Mouse (Mus musculus): ENCODE data around the gene Atxn1. TPM values are rescaled to one million over a fixed set of nuclear protein-coding genes. Genes with fewer than 3 reads are reported as not detected.

Atxn1 gene
- polyA plus RNA-seq, 1 experiment from 2014 or later, result 2.3 TPM

- ATAC-seq (ENCODE audit: insufficient read depth), result no peak
- H3K9ac ChIP-seq, result no peak overlapping the region
- H3K36me3 ChIP-seq (replicated peaks), result 0 out of 2 replicates have a peak, but pooled peaks cover 4% of the 10 kb centered on the region
- H3K9me3 ChIP-seq (replicated peaks), result no peaks in the 10 kb centered on the region
- H3K27ac ChIP-seq (replicated peaks), result no peak overlapping the region
- H3K4me2 ChIP-seq, result no peak overlapping the region
- no peak overlapping the region for H3K4me3 ChIP-seq (replicated peaks)
- WGBS (ENCODE audit: insufficient replicate concordance), result 61% methylated on average over 15 of the region's 15 CpGs
- H3K4me1 ChIP-seq (replicated peaks), result no peaks in the 10 kb centered on the region
- H3K27me3 ChIP-seq, result no peaks in the 10 kb centered on the region
Measured at GRCm38 (mm10) chr13:45820473-45821230, 144.2 kb downstream of the Atxn1 start.

GRCm38 (mm10) chr13:45816670-45817069, 148.1 kb downstream of the Atxn1 start:
- Histone ChIP-seq H3K4me3 (replicated peaks) (no peak overlapping the region), H3K9me3 (replicated peaks) (no peaks in the 10 kb centered on the region), H3K36me3 (replicated peaks) (no peaks in the 10 kb centered on the region), H3K4me2 (no peak overlapping the region), H3K27me3 (no peaks in the 10 kb centered on the region), H3K27ac (replicated peaks) (no peak overlapping the region), H3K4me1 (replicated peaks) (no peaks in the 10 kb centered on the region), H3K9ac (no peak overlapping the region)
- ATAC-seq (ENCODE audit: insufficient read depth), result no peak
- 50% methylated on average over 1 of the region's 1 CpGs for WGBS (ENCODE audit: insufficient replicate concordance)

DNA sequence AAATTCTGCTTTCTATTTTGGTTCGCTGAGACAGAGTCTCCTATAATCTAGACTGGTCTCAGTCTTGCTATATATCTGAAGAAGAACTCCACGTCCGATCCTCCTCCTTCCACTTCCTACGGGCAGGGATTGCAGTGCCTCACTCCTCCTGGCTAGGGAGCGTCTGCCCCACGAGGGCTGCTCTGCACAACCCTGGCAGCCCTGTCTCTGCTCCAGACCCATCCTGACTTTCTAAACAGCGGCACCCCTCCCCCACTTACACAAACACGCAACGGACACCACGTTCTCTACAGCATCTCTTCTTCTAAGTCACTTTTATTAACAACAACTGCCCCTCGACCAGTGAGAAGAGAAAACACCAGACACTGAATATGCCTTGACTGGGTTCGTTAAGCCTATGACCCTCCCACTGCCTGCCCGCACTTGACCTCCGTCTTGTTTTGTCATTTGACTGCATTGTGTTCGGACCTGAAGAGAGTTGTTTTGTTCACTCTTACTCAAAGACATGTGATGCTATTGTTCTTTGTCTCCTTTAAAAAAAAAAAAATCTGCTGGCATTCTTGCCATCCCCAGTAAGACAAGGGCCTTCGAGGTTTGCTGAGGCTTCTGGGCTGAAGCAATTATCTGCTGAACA, 154.9 kb downstream of the Atxn1 start:
- no peak for ATAC-seq (ENCODE audit: insufficient read depth)
- no peak overlapping the region for H3K27ac ChIP-seq (replicated peaks)
- H3K27me3 ChIP-seq, result no peaks in the 10 kb centered on the region
- H3K4me2 ChIP-seq, result no peak overlapping the region
- peaks cover 9% of the 10 kb centered on the region for H3K4me1 ChIP-seq (replicated peaks)
- no peaks in the 10 kb centered on the region for H3K9me3 ChIP-seq (replicated peaks)
- H3K9ac ChIP-seq, result no peak overlapping the region
- WGBS (ENCODE audit: insufficient replicate concordance), result 64% methylated on average over 16 of the region's 16 CpGs
- H3K36me3 ChIP-seq (replicated peaks), result no peaks in the 10 kb centered on the region
- H3K4me3 ChIP-seq (replicated peaks), result no peak overlapping the region

DNA sequence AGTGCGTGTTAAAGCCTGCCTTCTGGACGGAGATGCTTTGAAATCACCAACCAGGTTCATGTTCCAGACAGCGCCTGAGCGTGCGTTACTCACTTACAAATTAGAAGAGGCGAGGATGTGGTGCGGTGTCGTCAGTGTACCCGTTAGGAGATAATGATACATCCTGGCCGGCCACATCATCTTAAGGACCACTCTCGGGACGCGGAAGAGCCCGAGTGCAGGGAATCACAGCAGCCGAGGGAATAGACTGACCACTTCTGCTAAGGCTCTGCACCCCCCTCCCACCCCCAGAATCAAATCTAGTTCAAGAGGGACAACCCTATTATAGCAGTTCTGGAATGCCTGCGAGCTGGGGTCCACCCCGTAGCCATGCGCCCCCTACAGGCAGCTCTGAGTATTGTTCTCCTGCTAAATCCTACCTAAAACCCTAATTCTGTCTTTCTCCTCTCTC, 157.2 kb downstream of the Atxn1 start:
- no peak overlapping the region for H3K4me3 ChIP-seq (replicated peaks)
- H3K4me1 ChIP-seq (replicated peaks), result peaks cover 9% of the 10 kb centered on the region
- no peaks in the 10 kb centered on the region for H3K36me3 ChIP-seq (replicated peaks)
- no peak overlapping the region for H3K27ac ChIP-seq (replicated peaks)
- no peak overlapping the region for H3K9ac ChIP-seq
- no peaks in the 10 kb centered on the region for H3K27me3 ChIP-seq
- ATAC-seq (ENCODE audit: insufficient read depth), result no peak
- no peak overlapping the region for H3K4me2 ChIP-seq
- no peaks in the 10 kb centered on the region for H3K9me3 ChIP-seq (replicated peaks)
- WGBS (ENCODE audit: insufficient replicate concordance), result 65% methylated on average over 18 of the region's 18 CpGs

DNA sequence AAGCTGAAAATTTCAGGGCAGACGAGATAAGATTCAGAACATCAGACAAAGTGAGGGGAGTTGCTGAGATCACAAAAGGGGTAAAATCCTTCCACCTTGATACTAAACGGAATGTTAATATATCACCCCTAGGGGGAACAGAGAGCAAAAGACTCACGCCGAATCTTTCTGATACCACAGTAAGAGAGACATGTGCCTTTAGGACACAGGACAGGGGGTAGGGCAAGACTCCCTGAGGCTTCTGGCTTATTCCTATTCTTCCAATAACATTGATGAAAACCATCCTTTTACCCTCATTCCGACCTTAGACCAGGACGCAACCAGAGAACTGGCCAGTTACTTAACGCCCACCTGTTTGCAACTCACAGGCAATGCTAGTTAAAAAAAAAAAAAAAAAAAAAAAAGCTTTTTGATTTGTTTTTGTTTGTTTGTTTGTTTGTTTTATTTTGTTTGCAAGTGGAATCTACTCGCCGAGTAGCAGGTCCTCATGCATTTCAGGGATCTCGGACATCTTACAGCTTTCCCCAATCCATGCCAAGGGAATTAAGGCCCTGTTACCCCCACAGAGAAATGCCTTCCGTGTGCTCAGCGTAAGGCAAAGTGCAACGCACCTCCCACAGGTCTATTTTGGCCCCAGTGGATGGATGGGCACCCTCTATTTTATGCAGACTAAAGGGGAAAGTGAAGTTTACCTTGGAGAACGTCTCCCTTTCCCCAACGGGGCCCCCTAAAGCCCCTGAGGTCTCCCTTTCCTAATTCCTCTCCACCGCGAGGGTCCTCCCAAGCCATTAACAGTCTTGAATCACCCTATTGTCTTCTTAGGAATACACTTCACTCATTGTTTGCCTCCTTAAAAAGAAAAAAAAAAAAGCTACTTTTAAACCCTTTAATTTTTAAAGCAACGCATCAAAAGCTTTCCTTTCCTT, 157.9 kb downstream of the Atxn1 start:
- H3K27me3 ChIP-seq, result no peaks in the 10 kb centered on the region
- no peak for ATAC-seq (ENCODE audit: insufficient read depth)
- H3K4me3 ChIP-seq (replicated peaks), result no peak overlapping the region
- H3K9ac ChIP-seq, result no peak overlapping the region
- WGBS (ENCODE audit: insufficient replicate concordance), result 68% methylated on average over 18 of the region's 18 CpGs
- H3K9me3 ChIP-seq (replicated peaks), result no peaks in the 10 kb centered on the region
- H3K27ac ChIP-seq (replicated peaks), result no peak overlapping the region
- H3K4me2 ChIP-seq, result no peak overlapping the region
- peaks cover 9% of the 10 kb centered on the region for H3K4me1 ChIP-seq (replicated peaks)
- no peaks in the 10 kb centered on the region for H3K36me3 ChIP-seq (replicated peaks)

GRCm38 (mm10) chr13:45805915-45806599, 158.8 kb downstream of the Atxn1 start:
- Histone ChIP-seq H3K9ac (no peak overlapping the region), H3K4me3 (replicated peaks) (no peak overlapping the region), H3K4me2 (no peak overlapping the region), H3K9me3 (replicated peaks) (no peaks in the 10 kb centered on the region), H3K4me1 (replicated peaks) (peaks cover 9% of the 10 kb centered on the region), H3K27me3 (no peaks in the 10 kb centered on the region), H3K27ac (replicated peaks) (no peak overlapping the region), H3K36me3 (replicated peaks) (no peaks in the 10 kb centered on the region)
- ATAC-seq (ENCODE audit: insufficient read depth), result no peak
- WGBS (ENCODE audit: insufficient replicate concordance), result 62% methylated on average over 9 of the region's 9 CpGs

- no peak overlapping the region for H3K9ac ChIP-seq
- H3K27me3 ChIP-seq, result no peaks in the 10 kb centered on the region
- H3K27ac ChIP-seq (replicated peaks), result no peak overlapping the region
- no peaks in the 10 kb centered on the region for H3K4me1 ChIP-seq (replicated peaks)
- no peaks in the 10 kb centered on the region for H3K9me3 ChIP-seq (replicated peaks)
- H3K4me2 ChIP-seq, result no peak overlapping the region
- no peaks in the 10 kb centered on the region for H3K36me3 ChIP-seq (replicated peaks)
- ATAC-seq (ENCODE audit: insufficient read depth), result no peak
- H3K4me3 ChIP-seq (replicated peaks), result no peak overlapping the region
- 71% methylated on average over 15 of the region's 15 CpGs for WGBS (ENCODE audit: insufficient replicate concordance)
Measured at GRCm38 (mm10) chr13:45802620-45803410, 162.0 kb downstream of the Atxn1 start.

- 59% methylated on average over 4 of the region's 4 CpGs for WGBS (ENCODE audit: insufficient replicate concordance)
- no peak overlapping the region for H3K27ac ChIP-seq (replicated peaks)
Measured at GRCm38 (mm10) chr13:45798248-45798647, 166.6 kb downstream of the Atxn1 start.

DNA sequence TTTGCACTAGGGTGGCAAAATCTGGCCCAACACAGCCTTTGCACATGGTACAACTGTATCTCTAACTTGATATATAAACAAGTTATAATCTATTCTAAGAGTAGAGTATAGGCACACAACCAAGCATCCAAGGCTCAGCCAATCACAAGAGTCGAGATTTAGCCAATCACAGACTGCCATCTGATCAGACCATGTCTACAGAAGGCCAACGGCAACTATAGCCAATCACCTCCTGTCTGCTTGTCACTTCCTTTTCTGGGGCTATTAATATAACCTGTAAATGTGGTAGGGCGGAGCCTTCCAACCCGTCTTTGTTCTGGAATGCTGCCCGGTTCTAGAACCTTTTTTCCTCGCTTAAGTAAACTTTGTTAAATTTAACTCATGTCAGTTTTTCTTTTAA, 167.1 kb downstream of the Atxn1 start:
- H3K4me1 ChIP-seq (replicated peaks), result no peaks in the 10 kb centered on the region
- H3K4me3 ChIP-seq (replicated peaks), result no peak overlapping the region
- 43% methylated on average over 6 of the region's 6 CpGs for whole genome bisulfite sequencing (ENCODE audit: insufficient replicate concordance)
- H3K27me3 ChIP-seq, result no peaks in the 10 kb centered on the region
- H3K9me3 ChIP-seq (replicated peaks), result no peaks in the 10 kb centered on the region
- H3K9ac ChIP-seq, result no peak overlapping the region
- no peak for ATAC-seq (ENCODE audit: insufficient read depth)
- H3K36me3 ChIP-seq (replicated peaks), result peaks cover 5% of the 10 kb centered on the region; the same call in 1 of the 2 replicates
- H3K4me2 ChIP-seq, result no peak overlapping the region
- H3K27ac ChIP-seq (replicated peaks), result no peak overlapping the region

More at GRCm38 (mm10) chr13:45798248-45798647, 166.6 kb downstream of the Atxn1 start:
- no peak for ATAC-seq (ENCODE audit: insufficient read depth)
- no peaks in the 10 kb centered on the region for H3K4me1 ChIP-seq (replicated peaks)
- no peak overlapping the region for H3K4me2 ChIP-seq
- no peaks in the 10 kb centered on the region for H3K27me3 ChIP-seq
- H3K4me3 ChIP-seq (replicated peaks), result no peak overlapping the region
- peaks cover 5% of the 10 kb centered on the region; the same call in 1 of the 2 replicates for H3K36me3 ChIP-seq (replicated peaks)
- H3K9me3 ChIP-seq (replicated peaks), result no peaks in the 10 kb centered on the region
- no peak overlapping the region for H3K9ac ChIP-seq

DNA sequence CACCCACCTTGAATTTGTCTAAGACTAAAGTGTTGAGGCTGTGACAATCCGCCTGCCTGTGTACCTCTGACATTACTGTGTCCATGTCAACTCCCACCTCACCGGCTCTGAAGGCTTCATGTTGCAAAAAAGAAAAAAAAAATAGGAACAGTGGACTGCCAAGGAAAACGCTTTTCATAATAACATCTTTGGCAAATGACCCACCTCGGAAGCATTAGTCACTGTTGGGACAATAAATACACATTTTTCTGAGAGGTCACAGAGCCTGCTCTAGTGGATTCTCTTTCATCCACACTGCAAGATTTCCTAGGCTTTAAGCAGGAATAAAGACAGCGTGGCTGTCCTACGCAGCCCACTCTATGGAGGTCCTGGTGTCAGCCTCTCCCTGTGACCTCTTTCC, 168.5 kb downstream of the Atxn1 start:
- WGBS (ENCODE audit: insufficient replicate concordance), result 64% methylated on average over 6 of the region's 6 CpGs
- ATAC-seq (ENCODE audit: insufficient read depth), result no peak
- Histone ChIP-seq H3K4me2 (no peak overlapping the region), H3K9me3 (replicated peaks) (no peaks in the 10 kb centered on the region), H3K4me3 (replicated peaks) (no peak overlapping the region), H3K9ac (no peak overlapping the region), H3K27me3 (no peaks in the 10 kb centered on the region), H3K4me1 (replicated peaks) (no peaks in the 10 kb centered on the region), H3K27ac (replicated peaks) (no peak overlapping the region), H3K36me3 (replicated peaks) (peaks cover 5% of the 10 kb centered on the region; the same call in 1 of the 2 replicates)
